Mouse (Mus musculus): ENCODE measurements around the gene Scn5a.

GRCm38 (mm10) chr9:119531684-119532417, 47.0 kb downstream of the Scn5a start:
- TF ChIP-seq CTCF (conservative IDR thresholded peaks at IDR 0.05; ENCODE audit: low read length) (no peak), POU5F1 (IDR thresholded peaks at IDR 0.05; ENCODE audit: borderline replicate concordance, low read length) (no peak)
